Mouse (Mus musculus) mouse embryonic stem cell (cell line): ENCODE measurements around the gene Usp45.

ENCODE experiments used
- in situ Hi-C, 2 experiments: fragments of 300-500 bp; cut with MboI; formaldehyde crosslinking; loops; 1 replicate in 1 of 2; 3 replicates in 1 of 2; pipeline ENCODE4 v1.14.3; 2019 to 2020; ENCODE audit warnings: low sequenced_read_pairs in 2 of 2, low pct_unique_long_range_greater_than_20kb in 1 of 2, mixed read lengths in 1 of 2; ENCODE audit not compliant: unreplicated experiment in 1 of 2

Usp45 gene

GRCm38 (mm10) chr4:21882806-21883205 lies 115.8 kb downstream of the Usp45 start:
- in situ Hi-C loops: no loop called here

DNA sequence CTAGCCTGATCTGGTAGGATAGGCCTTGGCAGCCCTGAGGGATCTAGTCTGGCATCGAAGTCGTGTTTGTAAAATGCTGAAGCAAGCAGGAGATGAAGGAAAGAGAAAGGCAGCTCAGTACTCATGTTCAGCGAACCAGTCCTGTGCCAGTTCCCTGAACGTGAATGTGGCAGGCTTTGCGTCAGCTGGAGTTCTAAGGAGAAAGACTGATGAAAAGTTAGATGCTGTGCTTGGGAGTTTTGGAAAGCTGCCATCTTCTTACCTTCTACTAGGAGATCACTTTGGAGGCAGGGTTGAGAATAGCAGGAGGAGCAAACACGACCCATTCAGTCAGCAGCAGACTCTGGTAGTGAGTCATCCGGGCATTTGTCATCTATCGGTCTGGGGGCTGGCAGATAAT lies 118.9 kb downstream of the Usp45 start:
- in situ Hi-C loops: no loop called here
